Mouse (Mus musculus): ENCODE measurements at regions not wholly inside any gene's neighbourhood (a gene's known extent, or its start where the extent isn't known, plus 50 kb on each side); places are given as distances from the start of the nearest gene placed in this dataset.
A peak's percentile ranks its signal among the peaks of the same experiment; 100 is the strongest.

DNA sequence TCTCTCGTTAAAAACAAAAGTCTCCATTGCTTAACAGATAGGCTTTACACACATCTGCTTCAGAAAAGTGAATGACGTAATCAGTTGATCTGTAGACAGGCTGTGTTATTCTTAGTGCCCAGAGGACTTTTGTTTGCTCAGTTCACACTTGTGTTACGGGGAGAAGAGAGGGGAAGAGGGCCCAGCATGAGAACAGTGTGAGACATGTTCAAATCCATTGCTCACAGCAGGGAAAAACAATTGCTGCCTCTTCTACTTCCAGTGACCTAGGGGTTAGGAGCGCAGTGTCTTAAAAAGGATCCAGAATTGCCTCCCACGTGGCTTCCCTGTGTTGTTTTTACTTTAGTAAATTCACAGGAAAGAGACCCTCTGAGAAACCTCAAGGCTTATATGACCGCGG, 243.3 kb upstream of the BC052040 start:
- no peak for DNase-seq

GRCm38 (mm10) chr2:115339034-115339433, 242.5 kb upstream of the BC052040 start:
- DNase-seq = no peak

DNA sequence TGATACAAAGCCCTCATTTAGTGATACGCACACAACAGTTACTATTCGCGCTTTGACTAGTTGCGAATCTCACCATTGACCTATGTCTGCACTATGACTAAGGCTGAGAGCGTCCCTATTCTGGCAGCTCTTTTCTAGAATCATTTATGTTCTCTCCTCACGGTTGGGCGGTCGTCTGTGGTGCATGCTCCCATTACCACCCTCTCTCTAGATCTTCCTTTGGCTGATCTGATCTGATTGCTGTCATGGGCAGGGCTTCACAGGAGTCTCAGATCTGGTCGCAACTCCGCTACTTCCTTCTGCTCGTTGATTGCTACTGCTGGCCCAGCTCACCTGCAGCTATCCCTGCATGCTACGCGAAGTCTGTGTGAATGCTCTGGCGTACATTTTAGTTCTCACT, 239.2 kb upstream of the BC052040 start:
- no peak for DNase-seq

- DNase-seq = no peak
These were observed 235.0 kb upstream of the BC052040 start for GRCm38 (mm10) chr2:115346551-115346950.

- peak; percentile 60 for DNase-seq
These were observed 233.3 kb upstream of the BC052040 start for GRCm38 (mm10) chr2:115348263-115348662.

GRCm38 (mm10) chr2:115371072-115371471, 210.4 kb upstream of the BC052040 start:
- no peak for DNase-seq

GRCm38 (mm10) chr2:115375336-115375735, 206.2 kb upstream of the BC052040 start:
- DNase-seq = no peak

DNA sequence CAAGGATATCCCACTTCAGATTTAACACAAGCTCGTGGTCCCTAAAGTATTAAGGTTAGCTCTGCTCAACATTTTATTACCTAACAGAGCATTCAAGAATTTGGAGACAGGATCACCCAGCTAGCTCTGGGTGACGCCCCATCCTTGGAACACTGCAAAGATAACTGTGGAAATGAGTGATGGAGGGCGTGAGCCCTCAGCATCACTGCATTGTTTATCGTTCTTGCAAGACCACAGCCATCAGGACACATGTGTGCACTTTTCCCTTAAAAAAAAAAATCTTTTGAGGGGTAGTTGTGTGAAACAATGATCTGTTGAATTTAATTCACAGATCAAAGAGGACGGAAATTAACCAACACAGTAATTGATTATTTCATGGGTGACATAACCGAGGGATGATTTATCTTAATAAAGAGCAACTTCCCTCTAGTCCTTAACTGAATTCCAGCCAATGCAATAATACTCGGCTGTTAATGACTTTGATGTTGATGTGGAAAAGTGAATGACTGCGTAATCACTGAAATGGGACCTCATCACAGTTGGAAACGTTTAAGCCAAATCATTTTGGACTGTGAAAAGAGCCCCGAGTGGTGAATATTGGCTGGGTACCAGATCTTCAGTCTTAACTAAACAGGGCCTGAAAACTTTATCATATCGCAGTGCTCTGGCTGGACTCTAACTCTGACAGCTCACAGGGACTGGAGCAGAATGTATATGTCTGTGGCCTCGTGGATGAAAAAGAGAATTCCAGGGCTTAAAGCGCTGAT, 196.9 kb upstream of the BC052040 start:
- DNase-seq = peak; percentile 31

DNA sequence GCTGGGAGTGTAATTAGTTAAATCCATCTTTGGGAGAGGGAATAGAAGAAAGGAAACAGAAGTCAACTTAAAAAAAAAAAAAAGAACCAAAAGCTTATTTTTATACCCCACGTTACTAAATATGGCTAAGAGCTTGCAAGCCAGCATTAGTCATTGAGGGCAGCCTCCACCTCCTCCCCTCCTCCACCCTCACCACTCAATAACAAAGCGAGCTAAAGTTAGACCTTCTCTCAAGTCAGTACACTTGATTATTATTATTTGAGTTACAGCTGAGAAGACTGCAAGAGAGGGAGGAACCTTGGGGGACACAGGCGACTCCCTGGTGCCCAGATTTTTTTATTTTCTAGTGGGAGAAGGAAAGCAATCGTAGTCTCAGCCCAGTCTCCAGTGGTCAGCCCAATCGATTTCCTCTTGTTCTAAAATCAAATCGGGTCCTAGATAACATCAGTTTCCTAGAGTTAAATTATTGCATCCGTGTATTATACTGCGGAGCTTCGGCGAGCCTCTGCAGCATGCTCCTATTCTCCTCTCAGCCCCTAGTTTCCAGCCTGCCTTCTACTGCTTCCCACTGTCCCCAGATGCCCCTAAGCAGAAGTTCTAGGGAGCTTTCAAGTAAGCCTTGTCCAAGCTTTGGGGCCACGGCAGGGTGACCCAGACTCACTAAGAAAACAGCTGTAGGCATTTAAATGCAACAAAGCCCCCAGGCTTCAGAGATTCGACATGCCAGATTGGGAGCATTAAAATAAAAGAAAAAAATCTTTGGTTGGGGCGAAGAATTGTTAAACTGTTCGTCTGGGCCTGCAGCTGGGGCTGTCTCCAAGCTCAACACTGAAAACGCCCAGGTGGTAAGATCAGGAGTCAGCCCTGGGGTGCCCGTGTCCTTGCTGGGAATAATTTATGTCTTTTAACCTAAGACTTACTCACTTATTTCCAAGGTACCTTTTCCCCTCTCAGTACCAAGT, 196.0 kb upstream of the BC052040 start:
- peak; percentile 66 for DNase-seq

DNA sequence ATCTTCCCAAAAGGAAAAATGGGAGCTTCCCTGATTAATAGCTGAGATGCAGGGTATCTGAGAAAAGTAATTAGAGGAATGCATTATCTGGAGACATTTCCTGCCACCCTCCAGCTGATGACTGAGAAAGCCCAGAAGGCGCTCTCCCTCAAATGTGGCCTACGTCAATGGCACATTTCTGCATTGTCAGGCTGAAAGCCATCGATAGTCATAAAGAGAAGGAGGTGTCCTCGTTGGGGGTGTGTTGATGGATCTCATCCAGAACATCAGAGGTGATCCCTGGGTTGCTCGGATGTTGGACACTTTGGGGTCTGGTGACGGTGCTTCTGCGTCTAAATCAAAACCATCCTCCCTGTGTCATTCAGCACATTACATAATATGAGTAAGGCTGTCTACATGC, 189.9 kb upstream of the BC052040 start:
- no peak for DNase-seq

- no peak for DNase-seq
These were observed 189.3 kb upstream of the BC052040 start for GRCm38 (mm10) chr2:115392082-115392762.

DNA sequence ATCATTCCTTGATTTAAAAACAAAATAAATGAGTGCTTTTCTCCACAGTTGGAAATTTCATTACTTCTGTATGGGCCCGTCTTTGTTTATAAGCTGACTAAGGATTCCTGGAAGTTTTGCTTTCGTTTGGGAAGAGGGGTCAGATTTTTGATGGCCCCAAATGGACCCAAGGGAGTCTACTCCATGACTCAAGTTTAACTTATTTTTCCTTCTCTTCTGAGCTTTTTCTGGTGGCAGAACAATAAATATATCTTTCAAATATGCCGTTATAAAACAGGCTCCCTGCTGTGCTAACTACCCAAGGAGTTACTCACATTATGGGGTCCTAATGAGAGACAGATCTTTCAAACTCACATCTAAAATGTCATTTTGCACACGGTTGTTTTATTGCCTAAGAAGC, 187.4 kb upstream of the BC052040 start:
- DNase-seq = peak; percentile 37

DNA sequence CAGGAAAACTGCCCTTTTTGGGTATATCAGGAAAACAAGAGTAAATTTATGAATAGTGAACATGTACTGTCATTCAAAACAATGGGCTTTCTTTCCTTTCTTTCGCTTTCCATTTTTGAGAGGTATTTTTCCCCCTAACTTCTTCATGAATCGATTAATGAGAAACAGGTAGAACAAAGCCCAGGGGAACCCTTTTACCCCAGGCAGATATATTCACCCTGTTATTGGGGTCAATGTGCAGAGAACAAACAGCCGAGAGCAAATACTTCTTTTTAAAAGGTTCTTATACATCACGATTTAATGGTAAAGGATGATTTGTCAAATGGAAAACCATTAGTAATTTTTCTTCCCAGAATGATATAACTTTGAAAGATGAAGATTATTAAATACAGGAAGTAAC, 183.0 kb upstream of the BC052040 start:
- no peak for DNase-seq

DNA sequence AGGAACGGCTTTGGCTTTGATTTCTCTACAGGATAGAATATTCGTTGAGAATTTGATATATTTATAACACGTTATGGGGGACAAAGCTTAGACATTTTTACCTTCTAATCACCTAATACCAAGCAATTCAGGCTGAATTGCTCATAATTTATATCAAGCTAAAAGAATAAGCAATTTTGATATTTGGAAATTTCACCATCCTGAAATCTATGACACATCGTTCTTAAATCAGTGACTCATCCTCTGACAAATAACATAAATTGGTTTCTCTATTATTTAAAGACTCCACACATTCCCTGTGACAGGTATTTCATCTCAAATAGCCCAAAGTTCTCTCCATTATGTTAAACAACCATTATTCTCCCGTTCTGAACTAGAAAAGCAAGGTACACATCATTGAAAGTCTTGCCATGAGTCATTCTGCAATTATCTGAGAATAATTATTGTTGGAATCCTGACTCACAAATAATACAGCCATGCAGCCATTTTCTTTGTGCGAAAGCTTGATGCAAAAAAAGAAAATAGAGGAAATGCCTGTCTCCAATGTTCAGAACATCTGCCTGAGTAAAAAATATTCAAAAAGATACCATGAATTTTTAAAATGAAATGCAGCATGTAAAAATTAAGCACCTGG, 182.3 kb upstream of the BC052040 start:
- no peak for DNase-seq

GRCm38 (mm10) chr2:115399987-115400550, 181.4 kb upstream of the BC052040 start:
- peak; percentile 16 for DNase-seq

GRCm38 (mm10) chr2:115402246-115402645, 179.3 kb upstream of the BC052040 start:
- DNase-seq = no peak

DNA sequence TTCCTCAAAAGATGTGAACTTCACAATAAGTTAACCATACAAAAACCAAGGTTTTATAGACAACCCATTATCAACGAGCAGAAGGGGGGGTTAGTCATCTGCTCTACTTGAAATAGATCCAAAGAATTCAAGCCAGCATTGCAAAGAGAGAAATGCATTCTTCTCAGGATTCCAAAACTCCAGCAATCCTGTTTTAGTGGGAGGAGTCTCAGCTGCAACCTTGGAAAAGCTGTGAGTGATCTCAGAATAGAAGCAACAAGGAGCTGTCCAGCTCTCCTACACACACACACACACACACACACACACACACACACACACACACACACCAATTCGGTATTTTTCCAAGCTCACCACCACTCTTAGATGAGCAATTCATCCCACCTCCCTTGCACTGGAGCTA, 149.0 kb upstream of the BC052040 start:
- peak; percentile 28 for DNase-seq

- no peak for DNase-seq
These were observed 140.4 kb upstream of the BC052040 start for GRCm38 (mm10) chr2:115441100-115441499.

GRCm38 (mm10) chr2:115449783-115450483, 131.6 kb upstream of the BC052040 start:
- DNase-seq = no peak

DNA sequence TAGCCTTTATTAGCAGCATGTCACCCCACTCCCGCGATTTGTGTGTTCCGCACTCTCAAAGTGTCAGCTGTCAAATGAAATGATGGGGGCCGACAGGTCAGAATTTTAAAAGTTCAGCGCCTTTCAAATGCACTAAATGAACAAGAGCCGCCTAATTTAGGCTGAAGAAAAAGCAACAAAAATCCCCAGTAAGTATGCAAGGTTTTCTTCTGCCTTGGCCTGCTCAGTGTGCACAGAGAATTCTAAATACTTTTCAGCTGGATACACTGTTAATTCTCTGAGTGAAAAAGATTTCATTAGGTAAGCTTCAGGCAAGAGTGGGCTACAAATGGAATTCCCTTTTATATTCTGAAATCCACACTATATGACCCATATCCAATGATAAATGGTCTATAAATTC, 125.9 kb upstream of the BC052040 start:
- DNase-seq = no peak

DNA sequence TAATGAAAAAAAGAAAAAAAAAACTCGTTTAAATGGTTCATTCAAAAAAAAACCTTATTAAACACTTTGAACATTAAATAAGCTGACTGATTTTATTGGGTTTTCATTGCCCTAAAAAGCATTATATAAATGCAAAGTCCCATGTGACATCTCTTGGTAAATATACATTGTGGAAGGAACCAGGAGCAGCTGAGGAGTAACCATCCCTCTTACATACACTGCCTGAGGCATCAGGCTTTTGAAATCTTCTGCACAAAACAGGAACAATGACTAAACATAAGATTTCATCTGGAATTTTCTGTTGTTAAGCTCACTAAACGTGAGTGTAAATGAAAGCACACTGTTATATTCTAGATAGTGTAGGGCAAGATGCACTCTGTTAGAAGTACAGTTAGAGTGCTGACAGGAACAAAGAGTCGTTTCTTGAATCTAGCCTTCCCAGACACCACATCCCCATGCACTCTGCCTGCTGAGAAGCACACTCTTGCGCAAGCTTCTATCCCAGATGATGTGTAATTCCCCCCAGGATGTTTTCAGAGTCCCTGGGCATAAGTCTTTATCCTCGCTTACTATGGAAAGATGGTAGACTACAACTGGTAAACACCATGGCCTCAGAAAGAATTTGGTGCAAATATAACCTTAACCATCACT, 125.0 kb upstream of the BC052040 start:
- no peak for DNase-seq
